9 mouse cellular contexts compared by ENCODE assay signal in the genomic region with DNA sequence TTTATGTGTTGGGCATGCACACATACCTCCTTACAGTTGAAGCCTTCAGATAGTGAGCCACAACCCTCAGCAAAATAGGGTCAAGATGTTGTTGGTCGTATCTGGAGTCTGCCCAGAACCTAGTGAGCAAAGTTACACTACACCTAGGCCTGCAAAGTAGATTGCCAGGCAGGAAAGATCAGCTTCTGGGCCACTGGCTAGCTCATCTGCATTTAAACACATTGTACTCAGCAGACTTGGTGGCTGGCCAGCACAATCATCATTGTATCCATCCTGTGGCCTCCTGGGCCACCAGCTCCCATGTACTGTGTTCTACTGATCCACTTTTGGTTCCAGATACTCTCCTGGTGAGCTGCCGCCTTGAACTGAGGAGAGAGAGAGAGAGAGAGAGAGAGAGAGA.
"Had no signal": no experiment of that assay in that cellular context is flagged by ENCODE, and none has a peak within 500 bp of the region (broad histone marks: within the 10 kb centered on the region; RNA-seq: fewer than 3 reads in every experiment).

No protein-coding gene starts in this region.

- H3K27ac ChIP-seq: left cerebral cortex, adult 2 months; liver, embryonic 14.5 days; midbrain, embryonic 13.5 days; stomach, embryonic 15.5 days had no signal

- H3K4me3 ChIP-seq: left cerebral cortex, adult 2 months; midbrain, embryonic 13.5 days; stomach, embryonic 15.5 days had no signal

- H3K9me3 ChIP-seq: midbrain, embryonic 13.5 days; stomach, embryonic 15.5 days had no signal

- ATAC-seq: midbrain, embryonic 13.5 days had no signal

- H3K9ac ChIP-seq: liver, embryonic 14.5 days; midbrain, embryonic 13.5 days; stomach, embryonic 15.5 days had no signal

- H3K4me1 ChIP-seq: midbrain, embryonic 13.5 days; stomach, embryonic 15.5 days had no signal

- H3K4me2 ChIP-seq: midbrain, embryonic 13.5 days; stomach, embryonic 15.5 days had no signal

- DNase-seq: kidney, adult 8-10 months; kidney, postnatal 25 days; lung, adult 18-20 months; right cerebral cortex, postnatal 14 days; thymus, postnatal 14 days had no signal

- H3K36me3 ChIP-seq: midbrain, embryonic 13.5 days; stomach, embryonic 15.5 days had no signal

- H3K27me3 ChIP-seq: midbrain, embryonic 13.5 days; stomach, embryonic 15.5 days had no signal
